8 mouse cellular contexts compared by ENCODE assay signal in the genomic region with DNA sequence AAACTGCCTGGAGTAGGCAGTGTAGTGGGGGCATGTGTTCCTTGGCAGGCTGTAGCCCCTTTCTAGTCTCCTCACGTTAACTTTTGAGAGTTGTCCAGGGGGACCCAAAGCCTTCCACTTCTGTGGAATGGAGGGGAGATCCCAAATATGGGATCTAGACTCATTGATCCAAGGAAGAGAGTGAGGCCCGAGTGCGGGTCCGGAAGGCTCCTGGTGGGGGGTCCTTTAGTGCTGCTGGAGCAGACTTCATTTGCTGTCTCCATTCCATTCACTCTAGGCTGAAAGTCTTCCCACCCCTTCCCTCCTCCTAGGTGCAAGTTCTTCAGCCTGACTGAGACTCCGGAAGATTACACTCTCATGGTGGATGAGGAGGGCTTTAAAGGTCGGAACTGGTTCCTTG. TPM values are rescaled to one million over a fixed set of nuclear protein-coding genes. Genes with fewer than 3 reads are reported as not detected.
DNase-seq lines count a peak whose midpoint lies in the region; ATAC-seq and TF ChIP-seq lines count a peak whose summit lies in the region.

No protein-coding gene starts in this region.

- no peaks in the 10 kb centered on the region for H3K9me3 ChIP-seq in heart, embryonic 13.5 days
- H3K9me3 ChIP-seq in forebrain, embryonic 16.5 days (ENCODE audit: control insufficient read depth, low read length), result peaks cover 6% of the 10 kb centered on the region
- no peaks in the 10 kb centered on the region for H3K9me3 ChIP-seq in liver, postnatal 0 days (ENCODE audit: low read length)

- 8% methylated on average over 6 of the region's 6 CpGs for WGBS in heart, embryonic 13.5 days
- 4% methylated on average over 6 of the region's 6 CpGs for whole genome bisulfite sequencing in forebrain, embryonic 16.5 days
- 17% methylated on average over 6 of the region's 6 CpGs for WGBS in liver, postnatal 0 days (ENCODE audit: insufficient replicate concordance)

- peak overlapping the region; percentile 92 for H3K4me2 ChIP-seq in heart, embryonic 13.5 days
- H3K4me2 ChIP-seq in forebrain, embryonic 16.5 days (ENCODE audit: low read length), result peak overlapping the region; percentile 79
- peak overlapping the region; percentile 93 for H3K4me2 ChIP-seq in liver, postnatal 0 days (ENCODE audit: low read depth, low read length)

- H3K27me3 ChIP-seq in heart, embryonic 13.5 days (replicated peaks), result peaks cover 35% of the 10 kb centered on the region
- H3K27me3 ChIP-seq in forebrain, embryonic 16.5 days (replicated peaks; ENCODE audit: control insufficient read depth, insufficient read depth, low read length), result peaks cover 14% of the 10 kb centered on the region
- H3K27me3 ChIP-seq in liver, postnatal 0 days (ENCODE audit: insufficient read depth, low read length), result 0 out of 2 replicates have a peak, but pooled peaks cover 7% of the 10 kb centered on the region

- ATAC-seq in heart, embryonic 13.5 days (ENCODE audit: extremely low read depth, insufficient number of reproducible peaks, low FRiP score, low TSS enrichment), result no peak
- ATAC-seq in forebrain, embryonic 16.5 days, result no peak
- no peak for ATAC-seq in liver, postnatal 0 days
- ATAC-seq in monocyte, adult 5-6 weeks (replicated peaks; ENCODE audit: insufficient number of reproducible peaks, low FRiP score, low TSS enrichment, poor library complexity, severe bottlenecking), result no peak

- peak overlapping the region; percentile 60 for H3K4me3 ChIP-seq in heart, embryonic 13.5 days
- peak overlapping the region; percentile 46 for H3K4me3 ChIP-seq in forebrain, embryonic 16.5 days (replicated peaks; ENCODE audit: low read length)
- peak overlapping the region; percentile 50 for H3K4me3 ChIP-seq in liver, postnatal 0 days (ENCODE audit: low read depth, low read length)

- H3K9ac ChIP-seq in heart, embryonic 13.5 days, result peak overlapping the region; percentile 83
- H3K9ac ChIP-seq in forebrain, embryonic 16.5 days (replicated peaks; ENCODE audit: low read depth, low read length), result peak overlapping the region; percentile 57
- peak overlapping the region; percentile 66 for H3K9ac ChIP-seq in liver, postnatal 0 days (replicated peaks)

- no peak for TF ChIP-seq CTCF in liver, postnatal 0 days (IDR thresholded peaks at IDR 0.05; ENCODE audit: low read depth)

- peaks cover 21% of the 10 kb centered on the region for H3K36me3 ChIP-seq in heart, embryonic 13.5 days
- peaks cover 4% of the 10 kb centered on the region; the same call in 1 of the 2 replicates for H3K36me3 ChIP-seq in forebrain, embryonic 16.5 days (ENCODE audit: control insufficient read depth, insufficient read depth)
- H3K36me3 ChIP-seq in liver, postnatal 0 days (replicated peaks; ENCODE audit: insufficient read depth, low read length), result peaks cover 3% of the 10 kb centered on the region; the same call in 1 of the 2 replicates

- DNase-seq in heart, adult 18-20 months, result no peak
- peak; percentile 60 for DNase-seq in ES-CJ7 (ENCODE audit: low read depth, low spot score)
- no peak for DNase-seq in liver, postnatal 0 days
- DNase-seq in embryo, embryonic 11 days, result no peak
- no peak for DNase-seq in frontal cortex, adult 2 months (ENCODE audit: extremely low spot score in 1 of 2, low spot score in 1 of 2)

- H3K27ac ChIP-seq in heart, embryonic 13.5 days (replicated peaks), result peak overlapping the region; percentile 15; the same call in 1 of the 2 replicates
- no peak overlapping the region for H3K27ac ChIP-seq in forebrain, embryonic 16.5 days (ENCODE audit: low read length)
- H3K27ac ChIP-seq in liver, postnatal 0 days (ENCODE audit: low read depth), result no peak overlapping the region

- peaks cover 35% of the 10 kb centered on the region for H3K4me1 ChIP-seq in heart, embryonic 13.5 days
- peaks cover 8% of the 10 kb centered on the region for H3K4me1 ChIP-seq in forebrain, embryonic 16.5 days (replicated peaks; ENCODE audit: control insufficient read depth, insufficient read depth, low read length)
- H3K4me1 ChIP-seq in liver, postnatal 0 days (ENCODE audit: insufficient read depth), result peaks cover 25% of the 10 kb centered on the region

- TF ChIP-seq EP300 in liver, postnatal 0 days (IDR thresholded peaks at IDR 0.05; ENCODE audit: low read depth), result no peak

RNA-seq across cellular contexts. Expression of gene Castor1, which starts 0.6 kb away (rescaled TPM):
- 3.5 and 4.6 TPM in 2 replicates for polyA plus RNA-seq in heart, embryonic 13.5 days (2015; fragmentation: Nextera tagmentation; extraction: Ambion mirVana)
- total RNA-seq in heart, adult 18-20 months (2021), result 1 to 10 TPM; 5.7 to 5.9 TPM
- polyA plus RNA-seq in forebrain, embryonic 16.5 days (2015; fragmentation: Nextera tagmentation; extraction: Ambion mirVana), result 2.3 TPM in 2 replicates
- 1.8 and 2.0 TPM in 2 replicates for polyA plus RNA-seq in liver, postnatal 0 days (2015; fragmentation: Nextera tagmentation; extraction: Ambion mirVana)
- 4.5 and 5.2 TPM in 2 replicates for polyA plus RNA-seq in frontal cortex, adult 2 months (2012; rRNA removed)
- 0.64 to 8.6 TPM (median 2.4 TPM) in 3 replicates for total RNA-seq in monocyte, adult 5-6 weeks (2017)

RNA-seq across cellular contexts. Expression of gene Osm, which starts 17.6 kb away (rescaled TPM):
- 0.08 TPM in 1 of 2 replicates, not detected in the other for polyA plus RNA-seq in heart, embryonic 13.5 days (2015; fragmentation: Nextera tagmentation; extraction: Ambion mirVana)
- under 1 TPM in 1 of 2 experiments, not detected in 1; 0.15 TPM for total RNA-seq in heart, adult 18-20 months (2021)
- 0.10 TPM in 1 of 2 replicates, not detected in the other for polyA plus RNA-seq in forebrain, embryonic 16.5 days (2015; fragmentation: Nextera tagmentation; extraction: Ambion mirVana)
- polyA plus RNA-seq in liver, postnatal 0 days (2015; fragmentation: Nextera tagmentation; extraction: Ambion mirVana), result 0.58 and 1.3 TPM in 2 replicates
- polyA plus RNA-seq in frontal cortex, adult 2 months (2012; rRNA removed), result 0.08 and 0.18 TPM in 2 replicates
- 75.5 to 155 TPM (median 106 TPM) in 3 replicates for total RNA-seq in monocyte, adult 5-6 weeks (2017)

RNA-seq across cellular contexts. Expression of gene Tbc1d10a, which starts 32.0 kb away (rescaled TPM):
- polyA plus RNA-seq in heart, embryonic 13.5 days (2015; fragmentation: Nextera tagmentation; extraction: Ambion mirVana), result 13.6 and 14.0 TPM in 2 replicates
- 10 to 100 TPM; 11.5 to 11.9 TPM for total RNA-seq in heart, adult 18-20 months (2021)
- polyA plus RNA-seq in forebrain, embryonic 16.5 days (2015; fragmentation: Nextera tagmentation; extraction: Ambion mirVana), result 29.1 and 33.4 TPM in 2 replicates
- polyA plus RNA-seq in liver, postnatal 0 days (2015; fragmentation: Nextera tagmentation; extraction: Ambion mirVana), result 5.6 and 7.0 TPM in 2 replicates
- 56.4 and 59.0 TPM in 2 replicates for polyA plus RNA-seq in frontal cortex, adult 2 months (2012; rRNA removed)
- total RNA-seq in monocyte, adult 5-6 weeks (2017), result 9.5 to 17.6 TPM (median 16.9 TPM) in 3 replicates

RNA-seq across cellular contexts. Expression of gene Lif, which starts 38.7 kb away (rescaled TPM):
- 0.10 and 0.56 TPM in 2 replicates for polyA plus RNA-seq in heart, embryonic 13.5 days (2015; fragmentation: Nextera tagmentation; extraction: Ambion mirVana)
- under 1 TPM; 0.10 TPM for total RNA-seq in heart, adult 18-20 months (2021)
- polyA plus RNA-seq in forebrain, embryonic 16.5 days (2015; fragmentation: Nextera tagmentation; extraction: Ambion mirVana), result 0.05 TPM in 1 of 2 replicates, not detected in the other
- not detected in 2 replicates for polyA plus RNA-seq in liver, postnatal 0 days (2015; fragmentation: Nextera tagmentation; extraction: Ambion mirVana)
- 0.36 TPM in 2 replicates for polyA plus RNA-seq in frontal cortex, adult 2 months (2012; rRNA removed)
- total RNA-seq in monocyte, adult 5-6 weeks (2017), result 0.29 to 1.1 TPM (median 0.32 TPM) in 3 replicates

RNA-seq across cellular contexts. Expression of gene Sf3a1, which starts 58.5 kb away (rescaled TPM):
- polyA plus RNA-seq in heart, embryonic 13.5 days (2015; fragmentation: Nextera tagmentation; extraction: Ambion mirVana), result 33.3 TPM in 2 replicates
- 10 to 100 TPM; 33.4 to 38.3 TPM for total RNA-seq in heart, adult 18-20 months (2021)
- polyA plus RNA-seq in forebrain, embryonic 16.5 days (2015; fragmentation: Nextera tagmentation; extraction: Ambion mirVana), result 59.4 and 60.6 TPM in 2 replicates
- polyA plus RNA-seq in liver, postnatal 0 days (2015; fragmentation: Nextera tagmentation; extraction: Ambion mirVana), result 8.5 and 8.8 TPM in 2 replicates
- polyA plus RNA-seq in frontal cortex, adult 2 months (2012; rRNA removed), result 45.6 and 49.0 TPM in 2 replicates
- total RNA-seq in monocyte, adult 5-6 weeks (2017), result 14.2 to 26.6 TPM (median 15.3 TPM) in 3 replicates
